Mouse (Mus musculus): ENCODE measurements around the gene Hmgcs2. TPM values are rescaled to one million over a fixed set of nuclear protein-coding genes. Genes with fewer than 3 reads are reported as not detected.

The Hmgcs2 gene
- polyA plus RNA-seq, 1 experiment = not detected

DNA sequence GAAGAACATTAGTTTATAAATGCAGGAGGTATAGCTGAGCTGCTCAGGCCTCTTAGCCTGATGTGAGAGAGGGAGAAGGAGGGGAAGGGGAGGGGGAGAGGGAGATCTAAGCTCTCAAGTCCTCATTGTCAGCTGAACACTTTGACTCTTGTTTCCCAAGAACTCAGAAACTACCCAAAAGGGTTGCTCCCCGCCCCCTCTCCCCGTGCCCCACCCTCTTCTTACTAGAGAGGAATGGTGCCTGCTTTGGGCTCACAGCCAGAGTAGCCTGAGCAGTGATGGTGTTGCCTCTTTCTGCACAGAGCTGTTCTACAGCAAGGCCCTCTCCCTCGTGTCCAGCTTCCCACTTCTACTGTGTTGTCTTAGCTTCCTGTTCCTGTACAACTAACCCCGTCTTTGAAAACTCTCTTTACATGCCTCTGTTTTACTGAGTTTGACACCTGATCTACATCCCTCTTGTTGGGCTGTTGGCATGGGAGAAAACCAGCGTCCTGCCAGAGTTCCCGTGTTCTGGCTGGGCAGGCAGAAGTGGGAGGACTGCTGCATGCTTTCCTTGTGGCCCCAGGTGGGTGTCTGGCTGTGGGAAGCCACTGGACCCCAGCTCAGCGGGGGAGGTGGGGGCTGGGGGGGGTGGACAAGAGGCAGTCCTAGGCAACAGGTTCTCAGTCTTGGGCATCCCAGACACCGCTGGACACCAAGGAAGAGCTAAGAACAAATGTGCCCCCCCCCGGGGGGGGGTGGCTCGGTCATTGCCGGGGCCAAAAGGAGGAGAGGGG lies 6.4 kb upstream of the Hmgcs2 start:
- no peaks in the 10 kb centered on the region for H3K36me3 ChIP-seq (ENCODE audit: control insufficient read depth, insufficient read depth)
- no peaks in the 10 kb centered on the region for H3K79me2 ChIP-seq (ENCODE audit: control insufficient read depth, insufficient read depth)
- no peak overlapping the region for H3K4me2 ChIP-seq (ENCODE audit: low read depth)
- peaks cover 9% of the 10 kb centered on the region for H3K27me3 ChIP-seq (ENCODE audit: control insufficient read depth, insufficient read depth, insufficient read length)
- TF ChIP-seq POLR2AphosphoS2 (IDR thresholded peaks at IDR 0.05; ENCODE audit: insufficient read length, low read depth) (no peak), MYOG (IDR thresholded peaks at IDR 0.05; ENCODE audit: control insufficient read depth in 1 of 3, insufficient read depth in 1 of 3, insufficient read length in 2 of 3, low read depth in 2 of 3) (no peak), SRF (IDR thresholded peaks at IDR 0.05; ENCODE audit: control insufficient read depth, insufficient read length, low read depth) (no peak), TCF3 (IDR thresholded peaks at IDR 0.05; ENCODE audit: insufficient read length, low read depth) (no peak), TCF12 (IDR thresholded peaks at IDR 0.05; ENCODE audit: insufficient read depth, poor library complexity, severe bottlenecking) (no peak), MYOD1 (IDR thresholded peaks at IDR 0.05; ENCODE audit: control insufficient read depth in 1 of 3, insufficient read length in 2 of 3, low read depth in 2 of 3) (no peak), REST (IDR thresholded peaks at IDR 0.05; ENCODE audit: insufficient read depth, insufficient read length) (no peak), POLR2A (IDR thresholded peaks at IDR 0.05; ENCODE audit: insufficient read length, low read depth) (no peak)
- H3ac ChIP-seq (ENCODE audit: control insufficient read depth, insufficient read length) = no peak overlapping the region
- H3K4me3 ChIP-seq = no peak overlapping the region

DNA sequence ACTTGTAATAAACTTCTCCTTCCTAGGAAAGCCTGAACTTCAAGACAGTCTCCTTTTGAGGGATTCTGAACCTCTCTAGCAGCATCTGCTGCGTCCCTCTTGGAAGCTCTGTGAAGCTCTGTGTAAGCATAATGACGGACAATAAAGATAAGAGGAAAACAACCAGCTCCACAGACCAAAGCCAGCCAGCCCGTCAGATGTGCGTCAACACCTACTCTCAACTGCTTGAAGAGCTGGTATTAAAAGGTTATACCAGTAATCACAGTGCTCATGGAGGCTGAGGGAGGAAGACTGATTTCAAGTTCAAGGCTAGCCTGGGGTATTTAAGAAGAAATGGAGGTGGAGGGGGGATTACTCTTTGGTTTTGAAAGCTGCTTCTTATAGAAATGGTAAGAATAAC lies 553 bp upstream of the Hmgcs2 start:
- no peak overlapping the region for H3K4me3 ChIP-seq
- H3K27me3 ChIP-seq (ENCODE audit: control insufficient read depth, insufficient read depth, insufficient read length) = peaks cover 26% of the 10 kb centered on the region
- no peak for TF ChIP-seq TCF3 (IDR thresholded peaks at IDR 0.05; ENCODE audit: insufficient read length, low read depth)
- no peak for TF ChIP-seq USF1 (IDR thresholded peaks at IDR 0.05; ENCODE audit: low read depth)
- no peak for TF ChIP-seq MYOG (IDR thresholded peaks at IDR 0.05; ENCODE audit: control insufficient read depth in 1 of 3, insufficient read depth in 1 of 3, insufficient read length in 2 of 3, low read depth in 2 of 3)
- TF ChIP-seq E2F4 (IDR thresholded peaks at IDR 0.05; ENCODE audit: insufficient read depth) = no peak
- no peaks in the 10 kb centered on the region for H3K79me2 ChIP-seq (ENCODE audit: control insufficient read depth, insufficient read depth)
- no peaks in the 10 kb centered on the region for H3K36me3 ChIP-seq (ENCODE audit: control insufficient read depth, insufficient read depth)
- no peak overlapping the region for H3K4me2 ChIP-seq (ENCODE audit: low read depth)
- H3ac ChIP-seq (ENCODE audit: control insufficient read depth, insufficient read length) = no peak overlapping the region

DNA sequence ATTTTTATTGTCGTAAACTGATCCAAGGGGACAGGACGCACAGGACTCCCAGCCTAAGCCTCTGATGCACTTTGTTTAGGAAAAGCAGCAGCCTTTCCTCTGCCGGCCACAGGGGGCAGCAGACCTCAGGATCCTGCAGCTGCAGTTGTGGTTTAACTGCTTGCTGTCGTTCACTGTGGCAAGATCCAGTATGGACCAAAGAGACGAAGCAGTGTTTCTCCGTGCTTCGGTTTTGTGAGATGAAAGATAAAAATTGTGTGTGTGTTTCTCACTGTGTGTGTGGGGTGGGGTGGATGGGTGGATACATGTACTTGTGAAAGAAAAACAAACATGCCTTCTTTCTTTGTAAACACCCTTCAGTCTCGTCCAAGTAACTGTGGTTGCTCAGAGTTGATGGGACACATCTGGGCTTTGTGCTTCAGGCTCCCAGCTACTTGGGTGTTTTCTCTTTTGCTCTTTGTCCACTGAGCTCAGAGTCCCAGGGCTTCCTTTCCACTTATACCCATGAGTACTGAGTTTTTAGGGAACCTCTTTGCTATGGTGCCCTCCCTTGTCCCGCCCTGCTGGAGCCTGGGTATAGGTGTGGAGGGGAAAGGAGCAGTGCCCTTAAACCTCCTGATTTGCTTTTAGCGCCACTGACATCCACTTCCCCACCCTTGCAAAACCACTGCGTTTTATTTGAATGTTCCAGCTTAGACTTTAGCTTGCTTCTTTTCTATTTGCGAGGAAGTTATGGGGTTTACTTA lies 871 bp downstream of the Hmgcs2 start:
- peaks cover 30% of the 10 kb centered on the region for H3K27me3 ChIP-seq (ENCODE audit: control insufficient read depth, insufficient read depth, insufficient read length)
- H3K79me2 ChIP-seq (ENCODE audit: control insufficient read depth, insufficient read depth) = no peaks in the 10 kb centered on the region
- H3K4me2 ChIP-seq (ENCODE audit: low read depth) = no peak overlapping the region
- peak in 1 of 3 experiments; percentile 33 for TF ChIP-seq MYOG (IDR thresholded peaks at IDR 0.05; ENCODE audit: control insufficient read depth in 1 of 3, insufficient read depth in 1 of 3, insufficient read length in 2 of 3, low read depth in 2 of 3)
- TF ChIP-seq CEBPB (IDR thresholded peaks at IDR 0.05; ENCODE audit: insufficient read depth, poor library complexity, severe bottlenecking) = no peak
- no peaks in the 10 kb centered on the region for H3K36me3 ChIP-seq (ENCODE audit: control insufficient read depth, insufficient read depth)
- H3ac ChIP-seq (ENCODE audit: control insufficient read depth, insufficient read length) = no peak overlapping the region
- H3K4me3 ChIP-seq = no peak overlapping the region

DNA sequence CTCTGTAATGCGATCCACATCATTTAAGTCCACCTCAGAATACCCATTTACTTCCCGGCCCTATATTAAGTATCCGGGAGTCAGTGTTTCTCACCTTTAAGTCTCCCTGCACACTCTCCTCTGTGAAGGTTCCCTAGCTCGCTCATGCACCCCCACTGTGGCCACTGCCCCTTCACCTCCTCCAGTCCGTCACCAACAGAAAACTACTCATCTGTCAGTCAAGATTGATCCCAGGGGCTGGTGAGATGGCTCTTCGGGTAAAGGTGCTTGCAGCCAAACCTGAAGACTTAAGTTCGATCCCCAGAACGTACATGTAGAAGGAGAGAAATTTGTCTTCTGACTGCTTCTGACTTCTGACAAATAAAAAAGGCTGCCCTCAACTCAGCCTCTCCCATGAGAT lies 2.2 kb downstream of the Hmgcs2 start:
- no peaks in the 10 kb centered on the region for H3K79me2 ChIP-seq (ENCODE audit: control insufficient read depth, insufficient read depth)
- H3K27me3 ChIP-seq (ENCODE audit: control insufficient read depth, insufficient read depth, insufficient read length) = peaks cover 30% of the 10 kb centered on the region
- TF ChIP-seq USF1 (IDR thresholded peaks at IDR 0.05; ENCODE audit: low read depth) (no peak), POLR2AphosphoS2 (IDR thresholded peaks at IDR 0.05; ENCODE audit: insufficient read length, low read depth) (no peak), MYOG (IDR thresholded peaks at IDR 0.05; ENCODE audit: control insufficient read depth in 1 of 3, insufficient read depth in 1 of 3, insufficient read length in 2 of 3, low read depth in 2 of 3) (no peak), POLR2A (IDR thresholded peaks at IDR 0.05; ENCODE audit: insufficient read length, low read depth) (no peak), TCF3 (IDR thresholded peaks at IDR 0.05; ENCODE audit: insufficient read length, low read depth) (no peak), E2F4 (IDR thresholded peaks at IDR 0.05; ENCODE audit: insufficient read depth) (no peak), MYOD1 (IDR thresholded peaks at IDR 0.05; ENCODE audit: control insufficient read depth in 1 of 3, insufficient read length in 2 of 3, low read depth in 2 of 3) (no peak), TCF12 (IDR thresholded peaks at IDR 0.05; ENCODE audit: insufficient read depth, poor library complexity, severe bottlenecking) (no peak), REST (IDR thresholded peaks at IDR 0.05; ENCODE audit: insufficient read depth, insufficient read length) (no peak), SRF (IDR thresholded peaks at IDR 0.05; ENCODE audit: control insufficient read depth, insufficient read length, low read depth) (no peak), MAX (IDR thresholded peaks at IDR 0.05; ENCODE audit: low read depth) (no peak)
- H3ac ChIP-seq (ENCODE audit: control insufficient read depth, insufficient read length) = no peak overlapping the region
- no peak overlapping the region for H3K4me2 ChIP-seq (ENCODE audit: low read depth)
- no peaks in the 10 kb centered on the region for H3K36me3 ChIP-seq (ENCODE audit: control insufficient read depth, insufficient read depth)
- no peak overlapping the region for H3K4me3 ChIP-seq

DNA sequence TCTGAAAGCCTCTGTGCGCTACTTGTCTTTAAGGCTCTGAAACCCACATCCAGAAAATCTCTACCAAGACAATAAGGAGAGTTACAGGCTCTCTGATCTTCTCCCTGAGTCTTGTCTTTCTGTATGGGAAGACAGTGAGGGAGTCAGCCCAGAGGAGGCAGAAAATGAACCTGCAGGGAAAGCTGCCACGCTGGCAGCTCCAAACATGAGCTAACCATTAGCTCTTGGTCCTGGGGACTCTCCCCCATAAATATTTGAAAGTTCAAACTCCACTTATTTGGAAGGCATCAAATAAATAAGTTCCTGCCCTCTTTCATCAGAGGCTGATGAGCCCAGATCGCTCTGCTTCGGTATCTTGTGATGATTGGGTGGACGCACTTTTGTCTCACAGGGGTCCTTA lies 3.0 kb downstream of the Hmgcs2 start:
- Histone ChIP-seq H3K4me2 (ENCODE audit: low read depth) (no peak overlapping the region), H3K79me2 (ENCODE audit: control insufficient read depth, insufficient read depth) (no peaks in the 10 kb centered on the region), H3ac (ENCODE audit: control insufficient read depth, insufficient read length) (no peak overlapping the region), H3K27me3 (ENCODE audit: control insufficient read depth, insufficient read depth, insufficient read length) (peaks cover 30% of the 10 kb centered on the region), H3K36me3 (ENCODE audit: control insufficient read depth, insufficient read depth) (no peaks in the 10 kb centered on the region), H3K4me3 (no peak overlapping the region)
- TF ChIP-seq USF1 (IDR thresholded peaks at IDR 0.05; ENCODE audit: low read depth) = no peak
- TF ChIP-seq SRF (IDR thresholded peaks at IDR 0.05; ENCODE audit: control insufficient read depth, insufficient read length, low read depth) = no peak
- no peak for TF ChIP-seq CEBPB (IDR thresholded peaks at IDR 0.05; ENCODE audit: insufficient read depth, poor library complexity, severe bottlenecking)
- TF ChIP-seq POLR2AphosphoS2 (IDR thresholded peaks at IDR 0.05; ENCODE audit: insufficient read length, low read depth) = no peak
- no peak for TF ChIP-seq MAX (IDR thresholded peaks at IDR 0.05; ENCODE audit: low read depth)
- TF ChIP-seq MYOG (IDR thresholded peaks at IDR 0.05; ENCODE audit: control insufficient read depth in 1 of 3, insufficient read depth in 1 of 3, insufficient read length in 2 of 3, low read depth in 2 of 3) = no peak
- TF ChIP-seq TCF3 (IDR thresholded peaks at IDR 0.05; ENCODE audit: insufficient read length, low read depth) = no peak
- TF ChIP-seq REST (IDR thresholded peaks at IDR 0.05; ENCODE audit: insufficient read depth, insufficient read length) = no peak
- no peak for TF ChIP-seq TCF12 (IDR thresholded peaks at IDR 0.05; ENCODE audit: insufficient read depth, poor library complexity, severe bottlenecking)
- no peak for TF ChIP-seq MYOD1 (IDR thresholded peaks at IDR 0.05; ENCODE audit: control insufficient read depth in 1 of 3, insufficient read length in 2 of 3, low read depth in 2 of 3)
- no peak for TF ChIP-seq POLR2A (IDR thresholded peaks at IDR 0.05; ENCODE audit: insufficient read length, low read depth)
- no peak for TF ChIP-seq E2F4 (IDR thresholded peaks at IDR 0.05; ENCODE audit: insufficient read depth)

All from myocyte (in vitro differentiated cells).